Mouse (Mus musculus) intestine, embryonic 15.5 days (tissue): ENCODE data around the gene L1td1. TPM values are rescaled to one million over a fixed set of nuclear protein-coding genes. Genes with fewer than 3 reads are reported as not detected.

Source experiments
- ATAC-seq: fragments of 200-750 bp; cut with Nextera tagmentation; 2 replicates; pipeline ENCODE4 v1.8.0; 2017; ENCODE audit warnings: moderate TSS enrichment, moderate library complexity
- H3K27ac ChIP-seq: fragments of 300-500 bp; sonication (generic); 2 replicates; pipeline ENCODE4 v1.5.1; 2015; ENCODE audit warnings: mild to moderate bottlenecking, inconsistent platforms
- H3K27me3 ChIP-seq: fragments of 300-500 bp; sonication (generic); replicated peaks from 2 replicates; pipeline ENCODE4 v1.6.1; 2015; ENCODE audit warnings: inconsistent platforms
- H3K36me3 ChIP-seq: fragments of 300-500 bp; sonication (generic); 2 replicates; pipeline ENCODE4 v1.6.1; 2015; ENCODE audit warnings: inconsistent platforms
- H3K4me1 ChIP-seq: fragments of 300-500 bp; sonication (generic); replicated peaks from 2 replicates; pipeline ENCODE4 v1.6.1; 2015; ENCODE audit warnings: inconsistent platforms
- H3K4me2 ChIP-seq: fragments of 300-500 bp; sonication (generic); replicated peaks from 2 replicates; pipeline ENCODE4 v1.6.1; 2015; ENCODE audit warnings: mild to moderate bottlenecking, inconsistent platforms
- H3K4me3 ChIP-seq: fragments of 300-500 bp; sonication (generic); replicated peaks from 2 replicates; pipeline ENCODE4 v1.5.1; 2015; ENCODE audit warnings: inconsistent platforms
- H3K9ac ChIP-seq: fragments of 300-500 bp; sonication (generic); 2 replicates; pipeline ENCODE4 v1.6.1; 2015; ENCODE audit warnings: inconsistent platforms
- H3K9me3 ChIP-seq: fragments of 300-500 bp; sonication (generic); 2 replicates; pipeline ENCODE4 v1.6.1; 2016; ENCODE audit warnings: inconsistent platforms
- WGBS: fragments of 180-500 bp; shearing (Covaris S2); methylation state at CpG from one replicate; pipeline ENCODE4 v1.1.7; 2015; 5-methylcytosine and 5-hydroxymethylcytosine counted together
- polyA plus RNA-seq: library from polyadenylated mRNA; unstranded; fragments of >200 nt; fragmentation: Nextera tagmentation; extraction: Ambion mirVana; gene quantifications from 2 replicates; pipeline ENCODE4 v1.2.1, GENCODE M21; 2015

The L1td1 gene
- polyA plus RNA-seq, 1 experiment from 2014 or later = 0.35 TPM

DNA sequence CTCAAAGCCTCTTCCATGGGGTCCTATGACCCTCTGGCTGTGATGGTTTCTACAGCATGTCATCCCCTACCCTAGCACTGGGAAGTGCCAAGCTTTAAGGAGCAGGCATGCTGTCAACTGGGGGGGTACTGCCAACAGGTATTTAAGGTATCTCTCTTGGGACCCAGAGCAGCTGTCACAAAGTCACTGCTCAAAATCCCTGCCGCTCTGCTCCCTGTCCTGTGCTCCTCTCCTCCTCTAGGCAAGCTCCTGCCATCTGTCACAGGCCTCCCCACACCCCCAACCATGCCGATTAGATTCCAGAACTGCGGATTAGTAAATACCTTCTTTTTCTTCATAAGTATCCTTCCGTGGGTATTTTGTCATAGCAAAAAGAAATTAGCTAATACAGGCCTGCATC is 27.9 kb downstream of the L1td1 start:
- WGBS = 78% methylated on average over 4 of the region's 4 CpGs
- H3K9ac ChIP-seq = no peak overlapping the region
- H3K4me1 ChIP-seq = peaks cover 10% of the 10 kb centered on the region
- H3K27me3 ChIP-seq = no peaks in the 10 kb centered on the region
- no peaks in the 10 kb centered on the region for H3K9me3 ChIP-seq
- no peak overlapping the region for H3K27ac ChIP-seq
- no peak for ATAC-seq
- H3K4me3 ChIP-seq = no peak overlapping the region
- no peaks in the 10 kb centered on the region for H3K36me3 ChIP-seq
- no peak overlapping the region for H3K4me2 ChIP-seq

DNA sequence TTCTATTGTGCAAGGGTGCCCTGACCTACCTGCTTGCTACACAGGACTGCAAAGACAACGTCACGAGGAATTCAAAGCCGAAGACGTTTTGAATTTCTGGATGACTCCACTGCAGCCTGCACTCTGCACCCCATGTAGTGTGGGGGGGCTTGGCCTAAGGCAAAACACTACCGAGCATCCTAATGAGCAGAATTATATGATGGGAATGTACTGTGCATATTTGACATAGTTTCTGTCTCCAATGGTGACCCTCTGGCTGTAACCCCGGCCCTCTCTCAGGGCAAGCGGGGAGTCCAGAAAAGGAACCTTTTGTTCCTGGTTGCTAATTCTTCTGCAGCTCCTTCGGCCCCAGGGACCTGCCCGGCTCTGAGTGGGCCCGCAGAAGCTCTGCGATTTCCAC is 29.6 kb downstream of the L1td1 start:
- Histone ChIP-seq H3K36me3 (no peaks in the 10 kb centered on the region), H3K9me3 (no peaks in the 10 kb centered on the region), H3K4me2 (no peak overlapping the region), H3K4me1 (peaks cover 10% of the 10 kb centered on the region), H3K27ac (no peak overlapping the region), H3K4me3 (no peak overlapping the region), H3K27me3 (no peaks in the 10 kb centered on the region), H3K9ac (no peak overlapping the region)
- 65% methylated on average over 11 of the region's 11 CpGs for WGBS
- ATAC-seq = no peak

- H3K4me3 ChIP-seq = no peak overlapping the region
- peak; percentile 83 for ATAC-seq
- H3K27ac ChIP-seq = peak overlapping the region; percentile 72
- H3K36me3 ChIP-seq = no peaks in the 10 kb centered on the region
- H3K9me3 ChIP-seq = no peaks in the 10 kb centered on the region
- H3K27me3 ChIP-seq = no peaks in the 10 kb centered on the region
- H3K4me2 ChIP-seq = no peak overlapping the region
- WGBS = 30% methylated on average over 4 of the region's 4 CpGs
- H3K4me1 ChIP-seq = peaks cover 10% of the 10 kb centered on the region
- no peak overlapping the region for H3K9ac ChIP-seq
Measured at GRCm38 (mm10) chr4:98758012-98758821, 31.7 kb downstream of the L1td1 start.

DNA sequence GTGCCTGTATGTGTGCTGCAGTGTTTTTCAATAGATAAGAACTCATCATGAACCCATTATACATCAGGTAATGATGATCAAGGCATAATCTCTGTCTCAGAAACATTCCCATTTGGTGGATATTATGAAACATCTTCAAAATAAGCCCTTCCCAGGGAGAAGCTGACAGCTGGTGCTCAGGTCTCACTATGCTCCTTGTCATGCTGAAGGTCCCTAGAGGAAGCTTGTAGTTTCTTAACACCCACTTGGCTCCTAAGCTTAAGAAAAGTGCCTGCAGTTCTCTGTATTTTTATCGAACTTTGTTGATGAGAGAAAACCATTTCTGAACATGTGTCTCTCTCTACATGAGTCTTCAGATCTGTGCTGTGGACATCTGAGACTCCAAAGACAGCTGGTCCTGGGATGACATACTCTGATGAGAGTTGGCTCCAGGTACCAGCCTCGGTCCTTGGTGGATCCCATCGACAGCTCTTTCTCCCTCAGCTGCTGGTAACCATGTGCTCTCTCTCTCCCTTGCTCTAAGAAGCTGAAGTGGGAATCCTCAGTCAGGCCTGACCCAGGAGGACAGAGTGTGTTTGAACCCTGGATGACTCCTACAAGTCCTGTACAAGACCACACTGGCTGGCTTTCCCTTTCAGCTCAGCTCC is 32.5 kb downstream of the L1td1 start:
- H3K9me3 ChIP-seq = no peaks in the 10 kb centered on the region
- ATAC-seq = no peak
- H3K27me3 ChIP-seq = no peaks in the 10 kb centered on the region
- H3K4me2 ChIP-seq = no peak overlapping the region
- H3K36me3 ChIP-seq = no peaks in the 10 kb centered on the region
- H3K27ac ChIP-seq = peak overlapping the region; percentile 72
- 62% methylated on average over 3 of the region's 3 CpGs for WGBS
- no peak overlapping the region for H3K4me3 ChIP-seq
- H3K4me1 ChIP-seq = peaks cover 10% of the 10 kb centered on the region
- H3K9ac ChIP-seq = no peak overlapping the region

DNA sequence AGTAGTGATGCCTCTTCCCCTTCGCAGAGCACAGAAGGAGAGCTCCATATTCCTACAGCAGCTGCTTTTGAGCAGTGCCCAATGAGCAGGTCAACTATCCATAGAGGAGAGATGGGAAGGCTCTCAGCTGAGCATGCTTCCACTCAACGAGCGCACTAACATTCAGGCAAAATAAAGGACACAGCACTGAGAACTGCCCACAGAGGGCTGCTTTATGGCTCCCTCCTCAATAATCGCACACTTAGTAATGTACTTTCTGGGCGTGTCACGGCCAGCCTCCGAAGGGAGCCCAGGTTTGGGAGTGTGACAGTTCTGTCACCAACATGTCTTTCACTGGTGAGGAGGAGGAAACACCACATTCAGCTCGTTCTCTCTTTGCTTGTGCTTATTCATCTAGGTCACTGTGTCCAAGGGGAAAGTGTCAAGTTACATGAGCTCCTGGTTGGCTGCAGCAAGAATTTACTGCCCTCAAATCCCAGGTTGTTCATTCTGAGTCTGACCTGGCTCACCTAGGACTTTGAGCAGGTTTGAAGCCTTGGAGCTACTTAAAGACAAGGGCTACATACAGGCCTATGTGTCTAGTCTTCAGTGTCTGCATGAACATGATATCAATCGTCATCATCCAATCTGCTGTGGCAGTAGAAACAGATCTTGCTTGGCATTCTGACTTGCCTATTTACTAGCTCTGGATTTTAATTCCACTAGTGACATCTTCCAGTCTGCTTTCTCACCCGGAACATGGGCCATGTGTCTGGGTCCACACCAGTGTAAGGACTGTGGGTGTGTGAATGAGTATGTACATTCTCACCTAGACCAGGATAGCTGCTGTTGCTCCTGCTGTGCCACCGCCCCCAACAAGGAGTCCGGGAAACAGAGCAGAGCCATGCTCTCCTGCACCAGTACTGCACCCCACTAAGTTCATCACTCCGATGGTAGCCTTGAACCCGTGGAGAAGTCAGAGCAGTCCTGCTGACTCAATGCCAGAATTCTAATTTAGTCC is 40.9 kb downstream of the L1td1 start:
- Histone ChIP-seq H3K4me2 (no peak overlapping the region), H3K27ac (no peak overlapping the region), H3K9me3 (no peaks in the 10 kb centered on the region), H3K9ac (no peak overlapping the region), H3K4me3 (no peak overlapping the region), H3K36me3 (no peaks in the 10 kb centered on the region), H3K4me1 (no peaks in the 10 kb centered on the region), H3K27me3 (no peaks in the 10 kb centered on the region)
- 59% methylated on average over 14 of the region's 14 CpGs for WGBS
- peak; percentile 71; the same call in 1 of the 2 replicates for ATAC-seq

DNA sequence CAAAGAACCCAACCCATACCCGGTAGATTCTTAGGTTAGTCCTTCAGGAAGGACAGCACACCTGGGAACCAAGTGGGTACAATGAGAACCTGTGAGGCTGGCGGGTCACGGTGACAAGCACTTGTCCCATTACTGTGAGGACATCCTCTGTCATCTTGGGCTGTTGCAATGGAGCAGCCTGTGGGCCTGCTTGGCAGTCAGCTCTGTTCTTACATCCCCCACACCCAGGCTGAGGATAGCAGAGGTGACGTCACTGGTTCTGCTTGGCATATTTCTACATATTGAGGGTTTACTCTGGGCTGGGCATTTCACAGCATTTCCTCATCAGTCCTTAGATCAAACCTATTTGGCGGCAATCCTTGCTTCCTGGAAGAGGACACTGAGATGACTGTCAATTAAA is 47.3 kb downstream of the L1td1 start:
- Histone ChIP-seq H3K27ac (no peak overlapping the region), H3K4me2 (no peak overlapping the region), H3K36me3 (no peaks in the 10 kb centered on the region), H3K4me3 (no peak overlapping the region), H3K4me1 (no peaks in the 10 kb centered on the region), H3K9me3 (no peaks in the 10 kb centered on the region), H3K27me3 (no peaks in the 10 kb centered on the region), H3K9ac (no peak overlapping the region)
- WGBS = 92% methylated on average over 5 of the region's 5 CpGs
- ATAC-seq = no peak

DNA sequence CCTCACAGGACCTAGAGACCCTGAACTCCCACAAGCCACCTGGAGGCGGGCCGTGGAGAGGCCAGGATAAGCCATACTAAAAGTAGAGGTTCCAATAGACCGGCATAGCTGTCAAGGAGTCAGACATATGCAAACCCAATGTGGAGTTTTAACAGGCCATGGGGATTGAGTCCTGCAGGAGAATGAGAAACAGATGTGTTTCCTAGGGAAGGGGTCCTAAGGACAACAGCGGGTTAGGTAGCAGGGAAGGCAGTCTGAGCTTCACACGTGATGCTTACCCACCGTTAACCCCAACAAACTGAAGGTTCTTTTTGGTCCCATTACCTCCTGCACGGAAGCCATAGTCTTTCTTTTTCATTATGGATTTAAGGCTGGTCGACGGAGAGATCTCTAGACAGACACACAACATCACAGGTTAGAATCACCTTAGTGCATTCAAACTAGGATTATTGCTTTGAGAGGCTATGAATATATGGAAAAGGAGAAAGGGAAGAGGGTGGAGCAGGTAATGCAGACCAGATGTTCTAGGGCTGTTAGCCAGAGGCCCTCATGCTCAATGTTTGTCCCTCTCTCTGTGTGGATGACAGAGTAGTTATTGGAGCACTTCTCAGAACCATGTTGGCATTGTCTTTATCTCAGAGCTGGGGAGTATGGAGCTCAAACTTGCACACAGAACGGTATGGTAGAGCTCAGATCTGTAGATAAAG is 50.3 kb downstream of the L1td1 start:
- no peak overlapping the region for H3K27ac ChIP-seq
- H3K9me3 ChIP-seq = no peaks in the 10 kb centered on the region
- no peak overlapping the region for H3K4me3 ChIP-seq
- H3K36me3 ChIP-seq = no peaks in the 10 kb centered on the region
- H3K27me3 ChIP-seq = no peaks in the 10 kb centered on the region
- no peak for ATAC-seq
- no peak overlapping the region for H3K4me2 ChIP-seq
- no peak overlapping the region for H3K9ac ChIP-seq
- H3K4me1 ChIP-seq = no peaks in the 10 kb centered on the region
- WGBS = 92% methylated on average over 10 of the region's 10 CpGs

DNA sequence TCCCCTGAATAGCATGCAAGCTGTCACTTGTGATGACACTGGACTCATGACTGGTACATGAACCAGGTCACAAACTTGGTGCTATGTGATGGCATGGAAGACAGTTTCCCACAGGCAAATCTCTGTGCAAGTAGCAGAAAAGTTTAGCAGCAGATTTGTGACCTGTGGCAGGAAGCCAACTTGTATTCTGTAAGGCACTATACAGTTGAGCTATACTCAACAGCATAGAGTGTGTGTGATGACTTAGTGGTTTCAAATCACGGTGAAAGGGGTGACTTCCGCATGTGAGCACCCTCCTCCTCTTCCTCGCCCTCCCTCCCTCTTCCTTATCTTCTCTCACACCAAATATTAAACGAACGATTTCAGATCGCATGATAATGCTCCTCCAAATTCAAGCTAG is 50.9 kb downstream of the L1td1 start:
- Histone ChIP-seq H3K27me3 (no peaks in the 10 kb centered on the region), H3K4me2 (no peak overlapping the region), H3K4me1 (no peaks in the 10 kb centered on the region), H3K27ac (no peak overlapping the region), H3K9ac (no peak overlapping the region), H3K4me3 (no peak overlapping the region), H3K36me3 (no peaks in the 10 kb centered on the region), H3K9me3 (no peaks in the 10 kb centered on the region)
- 72% methylated on average over 6 of the region's 6 CpGs for WGBS
- no peak for ATAC-seq

GRCm38 (mm10) chr4:98778219-98778618 is 51.7 kb downstream of the L1td1 start:
- no peak overlapping the region for H3K4me3 ChIP-seq
- no peaks in the 10 kb centered on the region for H3K36me3 ChIP-seq
- no peaks in the 10 kb centered on the region for H3K27me3 ChIP-seq
- no peaks in the 10 kb centered on the region for H3K9me3 ChIP-seq
- ATAC-seq = no peak
- 17% methylated on average over 16 of the region's 16 CpGs for WGBS
- H3K4me2 ChIP-seq = peak overlapping the region; percentile 22
- no peak overlapping the region for H3K9ac ChIP-seq
- H3K27ac ChIP-seq = no peak overlapping the region
- H3K4me1 ChIP-seq = no peaks in the 10 kb centered on the region

GRCm38 (mm10) chr4:98785851-98786250 is 59.3 kb downstream of the L1td1 start:
- Histone ChIP-seq H3K9ac (no peak overlapping the region), H3K9me3 (no peaks in the 10 kb centered on the region), H3K27me3 (no peaks in the 10 kb centered on the region), H3K4me2 (no peak overlapping the region), H3K27ac (no peak overlapping the region), H3K4me3 (no peak overlapping the region), H3K36me3 (no peaks in the 10 kb centered on the region), H3K4me1 (0 out of 2 replicates have a peak, but pooled peaks cover 3% of the 10 kb centered on the region)
- 37% methylated on average over 8 of the region's 8 CpGs for WGBS
- ATAC-seq = no peak

- no peaks in the 10 kb centered on the region for H3K27me3 ChIP-seq
- no peaks in the 10 kb centered on the region for H3K36me3 ChIP-seq
- H3K9me3 ChIP-seq = no peaks in the 10 kb centered on the region
- no peak overlapping the region for H3K27ac ChIP-seq
- H3K4me2 ChIP-seq = no peak overlapping the region
- 0 out of 2 replicates have a peak, but pooled peaks cover 3% of the 10 kb centered on the region for H3K4me1 ChIP-seq
- WGBS = 47% methylated on average over 3 of the region's 3 CpGs
- no peak for ATAC-seq
- no peak overlapping the region for H3K9ac ChIP-seq
- no peak overlapping the region for H3K4me3 ChIP-seq
Measured at GRCm38 (mm10) chr4:98786281-98786680, 59.7 kb downstream of the L1td1 start.
